Mouse (Mus musculus) hindbrain, embryonic 10.5 days (tissue): ENCODE data around the gene Nccrp1. TPM values are rescaled to one million over a fixed set of nuclear protein-coding genes. Genes with fewer than 3 reads are reported as not detected.
"Not testable (repeated sequence)": the region's sequence is repeated elsewhere in the genome, so short reads cannot be mapped to it uniquely, and the experiment has no call there.

ENCODE experiments used
- DNase-seq: peaks from one replicate; pipeline ENCODE4 v3.0.0-alpha.2; 2017; ENCODE audit warnings: low spot score
- H3K27ac ChIP-seq: fragments of 300-500 bp; sonication (generic); 2 replicates; pipeline ENCODE4 v1.5.1; 2016; ENCODE audit warnings: mild to moderate bottlenecking, moderate library complexity
- H3K27me3 ChIP-seq: fragments of 300-500 bp; sonication (generic); 2 replicates; pipeline ENCODE4 v1.6.1; 2016; ENCODE audit warnings: mild to moderate bottlenecking; ENCODE audit not compliant: poor library complexity, insufficient read depth, severe bottlenecking
- H3K36me3 ChIP-seq: fragments of 300-500 bp; sonication (generic); 2 replicates; pipeline ENCODE4 v1.6.1; 2016; ENCODE audit warnings: mild to moderate bottlenecking, moderate library complexity
- H3K4me1 ChIP-seq: fragments of 300-500 bp; sonication (generic); replicated peaks from 2 replicates; pipeline ENCODE4 v1.6.1; 2016; ENCODE audit warnings: mild to moderate bottlenecking
- H3K4me3 ChIP-seq: fragments of 300-500 bp; sonication (generic); 2 replicates; pipeline ENCODE4 v1.5.1; 2016; ENCODE audit warnings: mild to moderate bottlenecking, moderate library complexity
- H3K9me3 ChIP-seq: fragments of 300-500 bp; sonication (generic); 2 replicates; pipeline ENCODE4 v1.6.1; 2016; ENCODE audit warnings: mild to moderate bottlenecking, moderate library complexity
- WGBS: fragments of 180-500 bp; shearing (Covaris S2); methylation state at CpG from one replicate; pipeline ENCODE4 v1.1.7; 2016; 5-methylcytosine and 5-hydroxymethylcytosine counted together
- polyA plus RNA-seq: library from polyadenylated mRNA; unstranded; fragments of >200 nt; fragmentation: Nextera tagmentation; extraction: Ambion mirVana; gene quantifications from 2 replicates; pipeline ENCODE4 v1.2.1, GENCODE M21; 2016

The Nccrp1 gene
- polyA plus RNA-seq, 1 experiment from 2014 or later, result not detected

GRCm38 (mm10) chr7:28540526-28540925 lies 6.5 kb downstream of the Nccrp1 start, which contains the start of gene Sycn:
Gene Sycn, plus strand, starts transcription at chr7:28540885.
- Histone ChIP-seq H3K36me3 (no peaks in the 10 kb centered on the region), H3K27me3 (peaks cover 23% of the 10 kb centered on the region), H3K27ac (no peak within 1 kb of the TSS), H3K4me3 (no peak within 1 kb of the TSS), H3K9me3 (no peaks in the 10 kb centered on the region), H3K4me1 (peaks cover 22% of the 10 kb centered on the region)
- WGBS, result 81% methylated on average over 4 of the region's 4 CpGs
- DNase-seq, result no peak

GRCm38 (mm10) chr7:28538886-28539285 lies 8.2 kb downstream of the Nccrp1 start:
- not testable (repeated sequence) for H3K4me3 ChIP-seq, H3K9me3 ChIP-seq, H3K36me3 ChIP-seq, DNase-seq, H3K27ac ChIP-seq, H3K4me1 ChIP-seq, H3K27me3 ChIP-seq
- WGBS, result 90% methylated on average over 6 of the region's 6 CpGs

- WGBS, result 74% methylated on average over 8 of the region's 8 CpGs
- no peaks in the 10 kb centered on the region for H3K36me3 ChIP-seq
- no peak overlapping the region for H3K27ac ChIP-seq
- peaks cover 9% of the 10 kb centered on the region; the same call in 1 of the 2 replicates for H3K4me1 ChIP-seq
- 0 out of 2 replicates have a peak, but pooled peaks cover 6% of the 10 kb centered on the region for H3K27me3 ChIP-seq
- no peaks in the 10 kb centered on the region for H3K9me3 ChIP-seq
- no peak for DNase-seq
- no peak overlapping the region for H3K4me3 ChIP-seq
Observed at GRCm38 (mm10) chr7:28532005-28532404, 15.0 kb downstream of the Nccrp1 start.

- DNase-seq, result peak; percentile 76
- Histone ChIP-seq H3K4me1 (peaks cover 9% of the 10 kb centered on the region; the same call in 1 of the 2 replicates), H3K27me3 (0 out of 2 replicates have a peak, but pooled peaks cover 6% of the 10 kb centered on the region), H3K4me3 (no peak overlapping the region), H3K27ac (no peak overlapping the region), H3K9me3 (no peaks in the 10 kb centered on the region), H3K36me3 (no peaks in the 10 kb centered on the region)
- WGBS, result 7% methylated on average over 19 of the region's 19 CpGs
Observed at GRCm38 (mm10) chr7:28527922-28528719, 18.9 kb downstream of the Nccrp1 start.

GRCm38 (mm10) chr7:28522536-28522935 lies 24.5 kb downstream of the Nccrp1 start, which contains the start of gene Ifnl3:
Gene Ifnl3, plus strand, starts transcription at chr7:28522836.
- H3K4me3 ChIP-seq, H3K9me3 ChIP-seq, H3K27ac ChIP-seq, H3K4me1 ChIP-seq, H3K36me3 ChIP-seq, H3K27me3 ChIP-seq, DNase-seq: not testable (repeated sequence)
- 74% methylated on average over 5 of the region's 6 CpGs for WGBS

GRCm38 (mm10) chr7:28511441-28511840 lies 35.6 kb downstream of the Nccrp1 start:
- H3K4me1 ChIP-seq, result no peaks in the 10 kb centered on the region

GRCm38 (mm10) chr7:28510405-28510974 lies 36.6 kb downstream of the Nccrp1 start, which contains the start of gene Ifnl2:
Gene Ifnl2, minus strand, starts transcription at chr7:28510455.
- not testable (repeated sequence) for H3K27ac ChIP-seq, H3K4me3 ChIP-seq, H3K4me1 ChIP-seq, H3K27me3 ChIP-seq, H3K36me3 ChIP-seq, H3K9me3 ChIP-seq, DNase-seq
- WGBS, result 69% methylated on average over 8 of the region's 8 CpGs

More at GRCm38 (mm10) chr7:28511441-28511840, 35.6 kb downstream of the Nccrp1 start:
- DNase-seq, result no peak
- no peak overlapping the region for H3K4me3 ChIP-seq
- peaks cover 3% of the 10 kb centered on the region; the same call in 1 of the 2 replicates for H3K9me3 ChIP-seq
- no peaks in the 10 kb centered on the region for H3K27me3 ChIP-seq
- no peak overlapping the region for H3K27ac ChIP-seq
- 77% methylated on average over 8 of the region's 8 CpGs for WGBS
- H3K36me3 ChIP-seq, result no peaks in the 10 kb centered on the region

- DNase-seq, H3K27ac ChIP-seq, H3K4me1 ChIP-seq, H3K4me3 ChIP-seq, H3K9me3 ChIP-seq, H3K36me3 ChIP-seq, H3K27me3 ChIP-seq: not testable (repeated sequence)
- 92% methylated on average over 2 of the region's 2 CpGs for WGBS
Observed at GRCm38 (mm10) chr7:28509121-28509520, 37.9 kb downstream of the Nccrp1 start.

GRCm38 (mm10) chr7:28505585-28505984 lies 41.5 kb downstream of the Nccrp1 start:
- Histone ChIP-seq H3K9me3 (peaks cover 7% of the 10 kb centered on the region; the same call in 1 of the 2 replicates), H3K4me3 (no peak overlapping the region), H3K36me3 (no peaks in the 10 kb centered on the region), H3K4me1 (no peaks in the 10 kb centered on the region), H3K27me3 (no peaks in the 10 kb centered on the region), H3K27ac (no peak overlapping the region)
- DNase-seq, result peak; percentile 18
- WGBS, result 12% methylated on average over 5 of the region's 5 CpGs

- Histone ChIP-seq H3K4me1 (peaks cover 5% of the 10 kb centered on the region; the same call in 1 of the 2 replicates), H3K27ac (no peak overlapping the region), H3K9me3 (0 out of 2 replicates have a peak, but pooled peaks cover 2% of the 10 kb centered on the region), H3K36me3 (no peaks in the 10 kb centered on the region), H3K27me3 (no peaks in the 10 kb centered on the region), H3K4me3 (no peak overlapping the region)
- WGBS, result 86% methylated on average over 11 of the region's 11 CpGs
- DNase-seq, result no peak
Observed at GRCm38 (mm10) chr7:28495426-28495825, 51.6 kb downstream of the Nccrp1 start.

Other genes starting within 250 kb of the Nccrp1 start
- gene Dll3, start 245.0 kb downstream of the Nccrp1 start, polyA plus RNA-seq, result 50.2 and 88.5 TPM in 2 replicates
- gene Timm50, start 235.2 kb downstream of the Nccrp1 start, polyA plus RNA-seq, result 252 and 255 TPM in 2 replicates
- 107 and 118 TPM in 2 replicates for gene Supt5, start 208.5 kb downstream of the Nccrp1 start, polyA plus RNA-seq
- gene Rps16, start 196.6 kb downstream of the Nccrp1 start, polyA plus RNA-seq, result 777 and 925 TPM in 2 replicates
- gene Plekhg2, start 174.7 kb downstream of the Nccrp1 start, polyA plus RNA-seq, result 82.4 and 93.0 TPM in 2 replicates
- gene Zfp36, start 167.0 kb downstream of the Nccrp1 start, polyA plus RNA-seq, result 5.3 and 5.8 TPM in 2 replicates
- 62.9 and 65.0 TPM in 2 replicates for gene Med29, start 154.5 kb downstream of the Nccrp1 start, polyA plus RNA-seq
- 83.2 and 85.4 TPM in 2 replicates for gene Paf1, start 154.3 kb downstream of the Nccrp1 start, polyA plus RNA-seq
- 6.7 and 7.1 TPM in 2 replicates for gene Gmfg, start 109.8 kb downstream of the Nccrp1 start, polyA plus RNA-seq
- 4.4 and 5.2 TPM in 2 replicates for gene Lrfn1, start 95.3 kb downstream of the Nccrp1 start, polyA plus RNA-seq
- gene Ifnl2, start 36.8 kb downstream of the Nccrp1 start, polyA plus RNA-seq, result not detected in 2 replicates
- not detected in 2 replicates for gene Ifnl3, start 24.4 kb downstream of the Nccrp1 start, polyA plus RNA-seq
- gene Sycn, start 6.4 kb downstream of the Nccrp1 start, polyA plus RNA-seq, result not detected in 2 replicates
- 34.0 and 44.0 TPM in 2 replicates for gene Samd4b, start 50.9 kb upstream of the Nccrp1 start, polyA plus RNA-seq
- 51.8 and 66.0 TPM in 2 replicates for gene Pak4, start 50.9 kb upstream of the Nccrp1 start, polyA plus RNA-seq
- not detected in 2 replicates for gene Acp7, start 84.1 kb upstream of the Nccrp1 start, polyA plus RNA-seq
- 5.6 TPM in 2 replicates for gene Fbxo27, start 145.6 kb upstream of the Nccrp1 start, polyA plus RNA-seq
- gene Fbxo17, start 169.6 kb upstream of the Nccrp1 start, polyA plus RNA-seq, result 8.8 and 10.4 TPM in 2 replicates
- gene Mrps12, start 194.6 kb upstream of the Nccrp1 start, polyA plus RNA-seq, result 151 and 160 TPM in 2 replicates
- 38.6 and 43.9 TPM in 2 replicates for gene Sars2, start 194.7 kb upstream of the Nccrp1 start, polyA plus RNA-seq
- 0.22 and 0.48 TPM in 2 replicates for gene Ccer2, start 208.9 kb upstream of the Nccrp1 start, polyA plus RNA-seq
- 66.5 and 84.5 TPM in 2 replicates for gene Sirt2, start 219.5 kb upstream of the Nccrp1 start, polyA plus RNA-seq
- gene Nfkbib, start 220.3 kb upstream of the Nccrp1 start, polyA plus RNA-seq, result 56.0 and 61.1 TPM in 2 replicates
- gene Rinl, start 241.7 kb upstream of the Nccrp1 start, polyA plus RNA-seq, result 4.0 TPM in 2 replicates